Mouse (Mus musculus) 3T3-L1 (cell line): ENCODE measurements at regions not wholly inside any gene's neighbourhood (a gene's known extent, or its start where the extent isn't known, plus 50 kb on each side); places are given as distances from the start of the nearest gene placed in this dataset.

Experiments used
- DNase-seq: peaks from one replicate; pipeline ENCODE4 v3.0.0-alpha.2; 2015; ENCODE audit warnings: low read depth, low spot score

- DNase-seq = no peak
These were observed 423.3 kb downstream of the Zic3 start for GRCm38 (mm10) chrX:58445624-58446323.

GRCm38 (mm10) chrX:58447605-58448004 lies 425.1 kb downstream of the Zic3 start:
- no peak for DNase-seq

- no peak for DNase-seq
These were observed 439.5 kb upstream of the 4930550L24Rik start for GRCm38 (mm10) chrX:58469683-58470082.

- no peak for DNase-seq
These were observed 438.2 kb upstream of the 4930550L24Rik start for GRCm38 (mm10) chrX:58470986-58471385.

GRCm38 (mm10) chrX:58490861-58491260 lies 418.3 kb upstream of the 4930550L24Rik start:
- peak; percentile 43 for DNase-seq

GRCm38 (mm10) chrX:58503573-58503972 lies 405.6 kb upstream of the 4930550L24Rik start:
- no peak for DNase-seq

GRCm38 (mm10) chrX:58514925-58515324 lies 394.2 kb upstream of the 4930550L24Rik start:
- no peak for DNase-seq
